Mouse (Mus musculus): ENCODE measurements around the gene Tysnd1. TPM values are rescaled to one million over a fixed set of nuclear protein-coding genes. Genes with fewer than 3 reads are reported as not detected.

Tysnd1 gene
- polyA plus RNA-seq, 1 experiment from 2014 or later = 41.4 TPM

GRCm38 (mm10) chr10:61722215-61722614 is 26.9 kb downstream of the Tysnd1 start:
- 60% methylated on average over 3 of the region's 3 CpGs for WGBS

GRCm38 (mm10) chr10:61723271-61723670 is 28.0 kb downstream of the Tysnd1 start:
- no peak overlapping the region for H3K4me2 ChIP-seq
- H3K4me3 ChIP-seq (ENCODE audit: low read depth, low read length) = no peak overlapping the region
- no peaks in the 10 kb centered on the region for H3K27me3 ChIP-seq (ENCODE audit: insufficient read depth, low read length)
- no peak overlapping the region for H3K27ac ChIP-seq (ENCODE audit: low read depth)
- ATAC-seq (ENCODE audit: insufficient read depth) (no peak), DNase-seq (no peak)
- no peaks in the 10 kb centered on the region for H3K36me3 ChIP-seq (ENCODE audit: insufficient read depth)
- no peak overlapping the region for H3K9ac ChIP-seq
- no peaks in the 10 kb centered on the region for H3K9me3 ChIP-seq (ENCODE audit: low read depth, low read length)
- WGBS = 73% methylated on average over 6 of the region's 6 CpGs
- TF ChIP-seq CTCF (IDR thresholded peaks at IDR 0.05; ENCODE audit: low read depth) = no peak
- no peaks in the 10 kb centered on the region for H3K4me1 ChIP-seq (ENCODE audit: insufficient read depth)

More at GRCm38 (mm10) chr10:61722215-61722614, 26.9 kb downstream of the Tysnd1 start:
- Histone ChIP-seq H3K9ac (no peak overlapping the region), H3K4me1 (ENCODE audit: insufficient read depth) (no peaks in the 10 kb centered on the region), H3K27ac (ENCODE audit: low read depth) (no peak overlapping the region), H3K9me3 (ENCODE audit: low read depth, low read length) (no peaks in the 10 kb centered on the region), H3K4me3 (ENCODE audit: low read depth, low read length) (no peak overlapping the region), H3K36me3 (ENCODE audit: insufficient read depth) (no peaks in the 10 kb centered on the region), H3K4me2 (no peak overlapping the region), H3K27me3 (ENCODE audit: insufficient read depth, low read length) (no peaks in the 10 kb centered on the region)
- ATAC-seq (ENCODE audit: insufficient read depth) = no peak
- DNase-seq = no peak
- no peak for TF ChIP-seq CTCF (IDR thresholded peaks at IDR 0.05; ENCODE audit: low read depth)

GRCm38 (mm10) chr10:61729181-61729580 is 33.9 kb downstream of the Tysnd1 start:
- Histone ChIP-seq H3K4me2 (no peak overlapping the region), H3K4me3 (ENCODE audit: low read depth, low read length) (no peak overlapping the region), H3K4me1 (ENCODE audit: insufficient read depth) (no peaks in the 10 kb centered on the region), H3K9ac (no peak overlapping the region), H3K27ac (ENCODE audit: low read depth) (no peak overlapping the region), H3K9me3 (ENCODE audit: low read depth, low read length) (no peaks in the 10 kb centered on the region), H3K27me3 (ENCODE audit: insufficient read depth, low read length) (no peaks in the 10 kb centered on the region), H3K36me3 (ENCODE audit: insufficient read depth) (0 out of 2 replicates have a peak, but pooled peaks cover 6% of the 10 kb centered on the region)
- no peak for TF ChIP-seq CTCF (IDR thresholded peaks at IDR 0.05; ENCODE audit: low read depth)
- ATAC-seq (ENCODE audit: insufficient read depth) (no peak), DNase-seq (no peak)
- 73% methylated on average over 11 of the region's 11 CpGs for WGBS

- WGBS = 93% methylated on average over 6 of the region's 6 CpGs
- no peak overlapping the region for H3K9ac ChIP-seq
These were observed 34.9 kb downstream of the Tysnd1 start for GRCm38 (mm10) chr10:61730171-61730570.

GRCm38 (mm10) chr10:61734377-61734776 is 39.1 kb downstream of the Tysnd1 start:
- Histone ChIP-seq H3K27ac (ENCODE audit: low read depth) (no peak overlapping the region), H3K4me2 (no peak overlapping the region), H3K4me3 (ENCODE audit: low read depth, low read length) (no peak overlapping the region), H3K9ac (no peak overlapping the region), H3K4me1 (ENCODE audit: insufficient read depth) (no peaks in the 10 kb centered on the region), H3K36me3 (ENCODE audit: insufficient read depth) (peaks cover 28% of the 10 kb centered on the region), H3K9me3 (ENCODE audit: low read depth, low read length) (no peaks in the 10 kb centered on the region), H3K27me3 (ENCODE audit: insufficient read depth, low read length) (no peaks in the 10 kb centered on the region)
- peak; percentile 84 for TF ChIP-seq CTCF (IDR thresholded peaks at IDR 0.05; ENCODE audit: low read depth)
- DNase-seq (peak; percentile 48), ATAC-seq (ENCODE audit: insufficient read depth) (no peak)
- 45% methylated on average over 3 of the region's 3 CpGs for WGBS

More at GRCm38 (mm10) chr10:61730171-61730570, 34.9 kb downstream of the Tysnd1 start:
- Histone ChIP-seq H3K4me1 (ENCODE audit: insufficient read depth) (no peaks in the 10 kb centered on the region), H3K27me3 (ENCODE audit: insufficient read depth, low read length) (no peaks in the 10 kb centered on the region), H3K4me3 (ENCODE audit: low read depth, low read length) (no peak overlapping the region), H3K27ac (ENCODE audit: low read depth) (no peak overlapping the region), H3K4me2 (no peak overlapping the region), H3K9me3 (ENCODE audit: low read depth, low read length) (no peaks in the 10 kb centered on the region), H3K36me3 (ENCODE audit: insufficient read depth) (0 out of 2 replicates have a peak, but pooled peaks cover 6% of the 10 kb centered on the region)
- DNase-seq (no peak), ATAC-seq (ENCODE audit: insufficient read depth) (no peak)
- no peak for TF ChIP-seq CTCF (IDR thresholded peaks at IDR 0.05; ENCODE audit: low read depth)

- Histone ChIP-seq H3K27ac (ENCODE audit: low read depth) (no peak overlapping the region), H3K9me3 (ENCODE audit: low read depth, low read length) (no peaks in the 10 kb centered on the region), H3K36me3 (ENCODE audit: insufficient read depth) (peaks cover 45% of the 10 kb centered on the region), H3K4me3 (ENCODE audit: low read depth, low read length) (no peak overlapping the region), H3K4me1 (ENCODE audit: insufficient read depth) (no peaks in the 10 kb centered on the region), H3K27me3 (ENCODE audit: insufficient read depth, low read length) (no peaks in the 10 kb centered on the region), H3K9ac (no peak overlapping the region; the same call in 1 of the 2 replicates), H3K4me2 (no peak overlapping the region)
- WGBS = 59% methylated on average over 10 of the region's 10 CpGs
- DNase-seq (no peak), ATAC-seq (ENCODE audit: insufficient read depth) (no peak)
- TF ChIP-seq CTCF (IDR thresholded peaks at IDR 0.05; ENCODE audit: low read depth) = no peak
These were observed 41.4 kb downstream of the Tysnd1 start for GRCm38 (mm10) chr10:61736671-61737078.

GRCm38 (mm10) chr10:61737537-61737936 is 42.2 kb downstream of the Tysnd1 start:
- no peak for ATAC-seq (ENCODE audit: insufficient read depth)
- no peaks in the 10 kb centered on the region for H3K9me3 ChIP-seq (ENCODE audit: low read depth, low read length)
- H3K4me1 ChIP-seq (ENCODE audit: insufficient read depth) = no peaks in the 10 kb centered on the region
- TF ChIP-seq CTCF (IDR thresholded peaks at IDR 0.05; ENCODE audit: low read depth) = no peak
- H3K36me3 ChIP-seq (ENCODE audit: insufficient read depth) = peaks cover 52% of the 10 kb centered on the region
- no peak for DNase-seq
- H3K4me2 ChIP-seq = no peak overlapping the region
- 79% methylated on average over 1 of the region's 1 CpGs for WGBS
- H3K4me3 ChIP-seq (ENCODE audit: low read depth, low read length) = no peak overlapping the region
- H3K27me3 ChIP-seq (ENCODE audit: insufficient read depth, low read length) = no peaks in the 10 kb centered on the region
- H3K9ac ChIP-seq = no peak overlapping the region
- no peak overlapping the region for H3K27ac ChIP-seq (ENCODE audit: low read depth)

- DNase-seq (no peak), ATAC-seq (ENCODE audit: insufficient read depth) (no peak)
- no peak overlapping the region for H3K9ac ChIP-seq
- no peak overlapping the region for H3K4me2 ChIP-seq
- 92% methylated on average over 4 of the region's 4 CpGs for WGBS
- no peak for TF ChIP-seq CTCF (IDR thresholded peaks at IDR 0.05; ENCODE audit: low read depth)
- peaks cover 58% of the 10 kb centered on the region for H3K36me3 ChIP-seq (ENCODE audit: insufficient read depth)
- no peaks in the 10 kb centered on the region for H3K9me3 ChIP-seq (ENCODE audit: low read depth, low read length)
- H3K4me3 ChIP-seq (ENCODE audit: low read depth, low read length) = no peak overlapping the region
- H3K4me1 ChIP-seq (ENCODE audit: insufficient read depth) = no peaks in the 10 kb centered on the region
- H3K27ac ChIP-seq (ENCODE audit: low read depth) = no peak overlapping the region
- no peaks in the 10 kb centered on the region for H3K27me3 ChIP-seq (ENCODE audit: insufficient read depth, low read length)
These were observed 42.8 kb downstream of the Tysnd1 start for GRCm38 (mm10) chr10:61738126-61738525.

All from lung, embryonic 14.5 days (tissue).